Mouse (Mus musculus) cerebellum, adult 2 months (tissue): ENCODE results near the gene Gclm.

Experiments used
- CTCF ChIP-seq: fragments of 200-500 bp; IDR thresholded peaks from 2 replicates; pipeline ENCODE4 v1.5.1; 2011; ENCODE audit warnings: low read depth, mild to moderate bottlenecking, control low read depth, low read length, moderate library complexity, borderline replicate concordance; ENCODE audit not compliant: insufficient read depth
- POLR2A ChIP-seq: fragments of 200-500 bp; IDR thresholded peaks from 2 replicates; pipeline ENCODE4 v1.6.1; 2011; ENCODE audit warnings: low read length, control low read depth, borderline replicate concordance; ENCODE audit not compliant: insufficient read depth

DNA sequence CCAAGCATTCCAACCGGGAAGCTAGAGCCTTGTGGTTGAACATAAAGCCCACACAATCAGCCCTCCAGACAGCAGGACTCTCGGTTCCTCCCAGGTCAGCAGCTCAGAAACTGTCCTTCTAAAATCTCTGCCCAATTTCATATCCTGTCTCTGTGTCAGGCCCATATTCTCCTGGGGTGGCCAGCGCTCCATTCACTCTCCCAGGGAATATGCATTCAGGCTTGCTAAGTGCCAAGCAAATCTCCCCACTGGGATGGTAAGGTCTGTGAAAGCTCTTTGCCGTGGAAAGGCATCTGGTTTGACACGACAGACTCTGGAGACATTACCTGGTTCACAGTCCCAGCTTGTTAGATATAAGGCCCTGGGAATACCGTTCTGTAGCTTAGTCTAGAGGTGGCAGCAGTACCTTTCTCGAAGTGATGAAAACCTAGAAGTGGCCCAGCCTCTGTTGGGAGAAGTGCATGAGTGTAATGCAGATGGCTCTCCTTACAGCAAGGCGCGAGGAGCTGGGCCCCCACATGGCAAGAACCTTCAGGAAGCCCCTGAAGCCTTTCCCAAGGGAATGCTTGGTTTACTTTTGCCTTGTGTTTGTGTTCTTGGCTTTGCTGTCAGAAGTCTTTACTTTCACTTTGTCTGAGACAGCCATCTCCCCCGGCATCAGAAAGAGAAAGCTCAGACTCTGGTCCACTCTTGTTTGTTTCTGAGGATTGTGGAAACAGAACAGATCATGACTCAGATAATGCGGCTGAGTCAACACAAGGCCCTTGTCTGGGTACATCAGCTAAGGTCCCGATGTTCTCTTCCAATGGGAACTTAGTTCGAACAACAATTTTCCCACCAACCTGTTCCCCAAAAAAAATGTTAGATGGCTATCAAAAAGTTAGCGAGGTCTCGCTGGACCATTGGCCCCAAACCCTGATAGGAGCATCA lies 36.8 kb upstream of the Gclm start:
- TF ChIP-seq CTCF: no peak
- no peak for TF ChIP-seq POLR2A
